Mouse (Mus musculus) heart, postnatal 0 days (tissue): ENCODE results near the gene Frmd4b. TPM values are rescaled to one million over a fixed set of nuclear protein-coding genes. Genes with fewer than 3 reads are reported as not detected.
A peak's percentile ranks its signal among the peaks of the same experiment; 100 is the strongest.

Source experiments
- ATAC-seq: fragments of 200-750 bp; cut with Nextera tagmentation; 2 replicates; pipeline ENCODE4 v1.8.0; 2017; ENCODE audit warnings: low read depth, moderate number of reproducible peaks, moderate library complexity; ENCODE audit not compliant: insufficient read depth
- DNase-seq: peaks from one replicate; pipeline ENCODE4 v3.0.0-alpha.2; 2016; ENCODE audit warnings: low spot score
- H3K27ac ChIP-seq: fragments of 300-500 bp; sonication (generic); 2 replicates; pipeline ENCODE4 v1.5.1; 2014; ENCODE audit warnings: low read depth, mild to moderate bottlenecking
- H3K27me3 ChIP-seq: fragments of 300-500 bp; sonication (generic); 2 replicates; pipeline ENCODE4 v1.6.1; 2014; ENCODE audit warnings: low read length, mixed read lengths; ENCODE audit not compliant: control insufficient read depth, insufficient read depth
- H3K36me3 ChIP-seq: fragments of 300-500 bp; sonication (generic); replicated peaks from 2 replicates; pipeline ENCODE4 v1.6.1; 2014; ENCODE audit warnings: low read length, mixed read lengths; ENCODE audit not compliant: control insufficient read depth, insufficient read depth
- H3K4me1 ChIP-seq: fragments of 300-500 bp; sonication (generic); 2 replicates; pipeline ENCODE4 v1.6.1; 2014; ENCODE audit warnings: antibody characterized with exemption; ENCODE audit not compliant: control insufficient read depth, insufficient read depth
- H3K4me2 ChIP-seq: fragments of 300-500 bp; sonication (generic); 2 replicates; pipeline ENCODE4 v1.6.1; 2014; ENCODE audit warnings: low read depth, mild to moderate bottlenecking, low read length, moderate library complexity
- H3K4me3 ChIP-seq: fragments of 300-500 bp; sonication (generic); 2 replicates; pipeline ENCODE4 v1.5.1; 2014; ENCODE audit warnings: low read depth, low read length
- H3K9ac ChIP-seq: fragments of 300-500 bp; sonication (generic); replicated peaks from 2 replicates; pipeline ENCODE4 v1.6.1; 2014; ENCODE audit warnings: low read depth, low read length, mixed read lengths
- H3K9me3 ChIP-seq: fragments of 300-500 bp; sonication (generic); replicated peaks from 2 replicates; pipeline ENCODE4 v1.6.1; 2016; ENCODE audit warnings: low read length; ENCODE audit not compliant: control insufficient read depth
- CTCF ChIP-seq: IDR thresholded peaks from 2 replicates; pipeline ENCODE4 v1.5.1; 2016; ENCODE audit warnings: antibody characterized with exemption, control low read depth, low read depth
- EP300 ChIP-seq: IDR thresholded peaks from 2 replicates; pipeline ENCODE4 v1.6.1; 2016; ENCODE audit warnings: antibody characterized with exemption, low read depth
- WGBS: fragments of 180-500 bp; shearing (Covaris S2); extraction: QIAGEN DNeasy Blood & Tissue Kit; methylation state at CpG from one replicate; pipeline ENCODE4 v1.1.7; 2014; 5-methylcytosine and 5-hydroxymethylcytosine counted together
- polyA plus RNA-seq: library from polyadenylated mRNA; unstranded; fragments of >200 nt; fragmentation: Nextera tagmentation; extraction: Ambion mirVana; gene quantifications from 2 replicates; pipeline ENCODE4 v1.2.1, GENCODE M21; 2015
- total RNA-seq: library from RNA; depleted of rRNA; stranded (reverse); fragments of >200 nt; gene quantifications from 2 replicates; pipeline ENCODE4 v1.2.3, GENCODE M21; 2014; ENCODE audit warnings: low replicate concordance

Gene Frmd4b
- total and polyA plus RNA-seq, 2 experiments from 2014 or later = 6.2 to 19.0 TPM

GRCm38 (mm10) chr6:97572226-97572625 lies 45.1 kb downstream of the Frmd4b start:
- Histone ChIP-seq H3K4me1 (no peaks in the 10 kb centered on the region), H3K27me3 (no peaks in the 10 kb centered on the region), H3K4me3 (no peak overlapping the region), H3K27ac (no peak overlapping the region), H3K9ac (no peak overlapping the region), H3K36me3 (no peaks in the 10 kb centered on the region), H3K4me2 (no peak overlapping the region), H3K9me3 (no peaks in the 10 kb centered on the region)
- no peak for TF ChIP-seq CTCF
- WGBS = 80% methylated on average over 5 of the region's 5 CpGs
- ATAC-seq (no peak), DNase-seq (no peak)

GRCm38 (mm10) chr6:97568538-97568937 lies 48.8 kb downstream of the Frmd4b start:
- no peak for DNase-seq
- Histone ChIP-seq H3K9ac (no peak overlapping the region), H3K27ac (no peak overlapping the region), H3K9me3 (no peaks in the 10 kb centered on the region), H3K36me3 (no peaks in the 10 kb centered on the region), H3K4me3 (no peak overlapping the region), H3K4me1 (no peaks in the 10 kb centered on the region), H3K27me3 (no peaks in the 10 kb centered on the region), H3K4me2 (no peak overlapping the region)
- WGBS = 23% methylated on average over 6 of the region's 6 CpGs
- ATAC-seq = peak; percentile 62
- TF ChIP-seq CTCF (no peak), EP300 (no peak)

- ATAC-seq (no peak), DNase-seq (no peak)
- TF ChIP-seq CTCF (no peak), EP300 (no peak)
- 80% methylated on average over 4 of the region's 4 CpGs for WGBS
- Histone ChIP-seq H3K9me3 (no peaks in the 10 kb centered on the region), H3K36me3 (no peaks in the 10 kb centered on the region), H3K4me1 (no peaks in the 10 kb centered on the region), H3K4me3 (no peak overlapping the region), H3K27ac (no peak overlapping the region), H3K9ac (no peak overlapping the region), H3K27me3 (no peaks in the 10 kb centered on the region), H3K4me2 (no peak overlapping the region)
These were observed 50.6 kb downstream of the Frmd4b start for GRCm38 (mm10) chr6:97566746-97567145.

- Histone ChIP-seq H3K4me3 (no peak overlapping the region), H3K36me3 (no peaks in the 10 kb centered on the region), H3K4me1 (peaks cover 4% of the 10 kb centered on the region; the same call in 1 of the 2 replicates), H3K4me2 (no peak overlapping the region), H3K27ac (no peak overlapping the region), H3K9me3 (no peaks in the 10 kb centered on the region; the same call in 1 of the 2 replicates), H3K27me3 (0 out of 2 replicates have a peak, but pooled peaks cover 5% of the 10 kb centered on the region), H3K9ac (no peak overlapping the region)
- no peak for ATAC-seq
- TF ChIP-seq EP300 (no peak), CTCF (no peak)
- no peak for DNase-seq
- 83% methylated on average over 8 of the region's 8 CpGs for WGBS
These were observed 60.2 kb downstream of the Frmd4b start for GRCm38 (mm10) chr6:97557147-97557546.

GRCm38 (mm10) chr6:97555637-97556036 lies 61.7 kb downstream of the Frmd4b start:
- Histone ChIP-seq H3K4me1 (peaks cover 4% of the 10 kb centered on the region; the same call in 1 of the 2 replicates), H3K9ac (no peak overlapping the region), H3K4me2 (no peak overlapping the region), H3K9me3 (no peaks in the 10 kb centered on the region; the same call in 1 of the 2 replicates), H3K27ac (no peak overlapping the region), H3K27me3 (peaks cover 10% of the 10 kb centered on the region), H3K36me3 (no peaks in the 10 kb centered on the region), H3K4me3 (no peak overlapping the region)
- DNase-seq (no peak), ATAC-seq (no peak)
- 93% methylated on average over 7 of the region's 7 CpGs for WGBS
- TF ChIP-seq EP300 (no peak), CTCF (no peak)

- ATAC-seq = no peak
- TF ChIP-seq CTCF (no peak), EP300 (no peak)
- Histone ChIP-seq H3K27ac (no peak overlapping the region), H3K9me3 (no peaks in the 10 kb centered on the region; the same call in 1 of the 2 replicates), H3K4me3 (no peak overlapping the region), H3K36me3 (no peaks in the 10 kb centered on the region), H3K27me3 (peaks cover 10% of the 10 kb centered on the region), H3K4me2 (no peak overlapping the region), H3K9ac (no peak overlapping the region), H3K4me1 (peaks cover 4% of the 10 kb centered on the region; the same call in 1 of the 2 replicates)
- DNase-seq = no peak
- 38% methylated on average over 4 of the region's 4 CpGs for WGBS
These were observed 63.9 kb downstream of the Frmd4b start for GRCm38 (mm10) chr6:97553431-97553830.
